Mouse (Mus musculus): Measurements from ENCODE around the gene Jag2. TPM values are rescaled to one million over a fixed set of nuclear protein-coding genes. Genes with fewer than 3 reads are reported as not detected.

Jag2 gene
- total RNA-seq, 4 experiments from 2014 or later = 22.3 to 31.0 (median 26.7) TPM

DNA sequence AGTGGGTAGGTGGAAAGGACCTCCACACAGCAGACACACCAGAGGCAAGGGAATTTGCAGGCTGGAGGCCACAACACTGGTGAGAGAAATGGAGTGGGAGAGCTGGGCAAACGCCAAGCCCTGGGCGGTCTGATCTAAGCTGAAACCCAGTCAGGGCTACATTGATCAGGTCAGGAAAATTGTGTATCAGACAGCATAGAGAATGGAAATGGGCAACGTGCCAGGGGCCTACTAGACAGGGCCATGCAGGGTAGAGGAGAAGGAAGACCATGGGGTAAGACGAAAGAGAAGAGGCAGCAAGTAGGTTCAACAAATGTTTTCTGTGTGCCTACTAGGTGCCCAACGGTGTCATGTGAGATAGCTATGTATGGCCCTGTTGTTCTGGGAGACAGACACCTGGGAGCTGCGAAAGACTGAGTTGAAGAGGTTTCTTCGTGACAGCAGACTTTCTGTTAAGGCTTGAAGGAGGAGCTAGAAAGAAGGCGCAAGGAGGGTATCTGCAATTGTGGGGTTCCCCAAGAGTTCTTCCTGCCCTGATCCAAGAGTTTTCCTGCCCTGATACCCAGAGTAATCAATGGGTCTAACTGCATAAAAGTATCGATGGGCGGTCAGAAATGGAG lies 11.7 kb upstream of the Jag2 start:
- DNase-seq (ENCODE audit: low spot score in 2 of 2) = peak in 1 of 2 experiments; percentile 36

DNA sequence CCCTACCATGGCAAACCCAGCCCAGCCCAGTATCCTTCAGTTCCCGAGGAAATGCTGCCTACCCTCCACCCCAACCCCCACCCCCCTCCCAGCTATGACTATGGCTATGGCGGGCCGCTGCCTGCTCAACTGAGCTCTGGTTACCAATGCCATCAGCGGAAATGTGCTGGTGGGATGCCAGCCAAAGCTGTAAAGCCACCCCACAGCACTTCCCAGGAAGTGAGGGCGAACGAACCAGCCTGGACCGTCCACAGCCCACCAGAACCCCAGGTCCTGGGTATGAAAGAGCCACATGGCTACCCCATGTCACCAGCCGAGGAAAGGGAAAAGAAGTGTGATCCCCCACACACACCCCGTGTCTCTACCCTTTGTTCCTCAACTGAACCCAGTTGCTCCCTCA lies 11.1 kb upstream of the Jag2 start:
- no peak for DNase-seq (ENCODE audit: low spot score in 2 of 2)

DNA sequence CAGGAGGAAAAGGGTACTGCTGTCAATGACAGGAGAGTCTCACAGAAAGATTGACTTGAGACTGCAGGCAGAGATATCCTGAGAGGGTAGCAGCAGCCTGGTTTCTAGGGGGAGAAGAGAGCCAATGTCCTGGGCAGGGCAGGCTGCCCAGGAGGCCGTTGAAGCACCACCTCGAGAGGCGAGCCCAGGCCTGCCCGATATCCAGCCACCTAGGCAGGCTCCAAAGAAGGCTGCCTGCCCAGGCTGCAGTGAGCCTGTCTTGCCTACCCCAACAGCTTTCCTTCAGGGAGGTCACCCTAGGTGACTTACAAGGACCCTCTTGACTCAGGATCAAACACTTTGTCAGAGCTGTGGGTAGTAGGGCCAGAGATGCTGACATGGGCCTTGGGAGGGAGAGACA lies 10.7 kb upstream of the Jag2 start:
- DNase-seq (ENCODE audit: low spot score in 2 of 2) = no peak

DNA sequence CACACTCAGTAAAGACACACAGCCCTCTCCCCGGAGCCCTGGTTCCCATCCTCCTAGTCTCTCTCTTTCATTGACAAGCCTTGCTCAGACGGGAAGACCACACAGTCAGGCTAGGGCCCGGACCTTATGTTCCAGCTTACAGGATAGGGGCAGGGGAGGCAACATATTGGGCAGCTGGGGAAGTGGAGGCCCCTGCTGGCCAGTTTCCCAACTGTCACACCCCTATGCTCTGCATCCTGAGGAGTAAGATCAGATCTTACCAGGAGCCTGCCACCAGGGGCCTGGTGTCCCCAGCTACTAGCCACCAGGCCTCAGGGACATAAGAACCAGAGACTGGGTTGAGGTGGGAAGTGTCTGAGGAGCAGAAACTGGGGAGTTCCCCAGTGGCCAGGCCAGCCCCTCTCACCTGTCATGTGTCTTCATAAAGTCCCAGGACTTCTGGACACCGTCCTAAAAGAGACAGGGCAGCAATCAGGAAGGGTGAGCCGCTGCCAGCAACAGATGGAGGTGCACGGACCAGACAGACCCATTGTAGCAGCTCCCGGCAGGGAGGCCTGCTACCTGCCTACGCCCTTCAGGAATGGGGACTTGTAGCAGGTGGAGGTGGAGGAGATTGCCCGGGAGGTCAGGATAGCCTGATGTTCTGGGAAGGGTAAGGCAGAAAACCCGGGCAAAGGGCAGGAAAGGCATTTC lies 9.4 kb upstream of the Jag2 start:
- DNase-seq (ENCODE audit: low spot score in 2 of 2) = no peak

DNA sequence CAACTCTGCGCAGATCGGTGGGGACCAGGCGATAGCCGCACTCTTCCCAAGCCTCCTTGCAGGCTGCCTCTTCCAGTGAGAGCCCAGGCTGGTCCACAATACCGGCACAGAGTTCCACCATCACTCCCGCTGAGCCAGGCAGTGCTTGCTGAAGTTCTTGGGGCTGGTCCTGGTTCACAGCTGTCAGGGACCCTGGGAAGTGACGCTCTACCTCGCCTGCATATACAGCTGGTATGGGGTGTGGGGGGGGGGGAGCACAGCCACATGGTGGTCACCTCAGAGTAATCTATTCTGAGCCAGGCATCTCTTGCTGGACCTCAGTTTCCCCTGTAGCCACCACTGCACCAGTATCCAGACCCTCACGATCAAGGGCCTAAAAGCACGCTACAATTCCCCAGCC lies 8.8 kb upstream of the Jag2 start:
- DNase-seq (ENCODE audit: low spot score in 2 of 2) = no peak

DNA sequence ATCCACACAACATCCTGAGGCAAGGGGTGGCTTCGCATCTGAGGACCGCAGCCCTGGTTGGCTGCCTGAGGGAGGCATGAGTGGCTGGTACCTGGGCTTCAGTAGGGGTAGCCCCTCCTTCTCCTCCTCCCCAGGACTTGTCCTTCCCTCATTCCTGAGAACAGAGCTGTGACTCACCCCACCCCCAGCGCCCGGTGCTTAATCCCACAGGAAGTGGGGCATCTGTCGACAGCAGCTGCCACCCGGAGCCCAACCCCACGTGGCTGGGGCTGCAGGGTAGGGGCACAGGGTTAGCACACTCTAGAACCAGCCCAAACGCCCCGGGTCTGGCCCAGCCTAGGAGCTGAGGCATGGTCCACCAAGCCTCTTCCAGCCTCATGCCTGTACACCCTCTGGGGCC lies 8.3 kb upstream of the Jag2 start:
- no peak for DNase-seq (ENCODE audit: low spot score in 2 of 2)

DNA sequence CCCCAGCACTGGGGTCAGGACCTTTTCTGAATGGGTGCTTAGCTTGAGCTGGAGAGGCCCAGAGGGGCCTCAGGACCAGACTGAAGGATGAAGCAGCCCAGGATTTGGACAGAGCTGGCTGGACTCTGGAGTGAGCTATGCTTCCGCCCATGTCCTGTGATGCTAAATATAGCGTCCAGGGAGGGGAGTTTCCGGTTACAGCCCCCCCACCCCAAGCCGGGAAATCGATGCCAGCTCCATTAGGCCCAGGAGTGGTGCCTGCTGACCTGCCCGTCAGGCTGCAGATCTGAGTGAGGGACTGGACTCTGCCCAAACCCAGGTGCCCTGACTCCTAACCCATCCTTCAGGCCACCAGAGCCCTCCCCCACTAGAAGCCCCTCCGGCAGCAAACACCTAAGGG lies 3.1 kb upstream of the Jag2 start:
- peak; percentile 50 to 72 for DNase-seq (ENCODE audit: low spot score in 2 of 2)

DNA sequence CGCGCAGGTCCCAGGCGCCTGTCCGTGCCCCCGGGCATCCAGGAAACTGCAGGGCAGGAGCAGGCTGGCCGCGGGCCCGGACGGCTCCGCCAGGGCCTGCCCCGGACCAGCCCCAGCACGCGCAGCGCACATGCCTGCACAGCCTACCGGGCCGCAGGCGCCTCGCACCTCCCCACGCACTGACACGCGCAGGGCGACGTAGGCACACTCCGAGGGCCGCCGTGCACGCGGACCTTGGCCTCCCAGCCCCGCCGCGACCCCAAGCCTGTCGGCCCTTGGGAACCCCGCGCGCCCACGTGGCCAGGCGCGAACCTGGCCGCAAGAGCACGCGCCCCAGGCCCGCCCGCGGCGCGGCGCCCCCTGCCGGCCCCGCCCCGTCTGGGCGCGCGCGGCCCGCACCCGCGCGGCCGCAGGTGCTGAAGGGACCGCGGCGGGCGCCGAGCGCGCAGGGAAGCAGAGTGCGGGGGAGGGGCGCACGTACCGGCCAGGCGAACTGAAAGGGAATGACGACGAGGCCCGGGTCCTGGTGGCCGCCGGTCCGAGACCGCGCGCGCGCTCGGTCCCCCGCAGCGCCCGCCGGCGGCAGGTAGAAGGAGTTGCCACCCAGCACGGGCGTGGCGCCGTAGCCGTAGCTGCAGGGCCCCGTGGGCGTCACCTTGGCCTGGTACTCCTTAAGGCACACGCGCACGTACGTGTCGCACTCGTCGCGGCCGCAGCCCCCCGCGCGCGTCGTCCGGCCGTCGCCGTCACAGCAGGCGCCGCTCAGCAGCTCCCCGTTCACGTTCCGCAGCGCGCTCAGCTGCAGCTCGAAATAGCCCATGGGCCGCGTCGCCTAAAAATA lies 955 bp downstream of the Jag2 start:
- no peak for DNase-seq (ENCODE audit: low spot score in 2 of 2)

DNA sequence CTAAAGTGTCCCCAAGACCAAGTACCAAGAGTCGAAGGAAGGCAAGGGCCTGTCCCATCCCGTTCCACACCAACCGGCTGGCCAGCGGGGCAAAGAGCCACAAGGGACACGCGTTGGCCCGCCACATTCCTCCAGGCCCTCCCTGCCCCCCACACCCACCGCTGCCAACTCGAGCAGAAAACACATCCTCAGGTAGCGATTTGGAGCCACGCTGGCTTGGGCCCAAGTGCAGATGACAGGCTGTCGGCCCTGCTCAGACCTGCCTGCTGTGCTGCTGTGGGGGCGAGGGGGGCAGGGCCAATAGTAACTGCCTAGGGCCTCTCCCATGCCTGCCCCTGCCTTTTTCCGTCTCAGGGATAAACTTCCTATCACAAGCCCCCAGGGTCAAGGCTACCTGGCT lies 2.3 kb downstream of the Jag2 start:
- DNase-seq (ENCODE audit: low spot score in 2 of 2) = no peak

DNA sequence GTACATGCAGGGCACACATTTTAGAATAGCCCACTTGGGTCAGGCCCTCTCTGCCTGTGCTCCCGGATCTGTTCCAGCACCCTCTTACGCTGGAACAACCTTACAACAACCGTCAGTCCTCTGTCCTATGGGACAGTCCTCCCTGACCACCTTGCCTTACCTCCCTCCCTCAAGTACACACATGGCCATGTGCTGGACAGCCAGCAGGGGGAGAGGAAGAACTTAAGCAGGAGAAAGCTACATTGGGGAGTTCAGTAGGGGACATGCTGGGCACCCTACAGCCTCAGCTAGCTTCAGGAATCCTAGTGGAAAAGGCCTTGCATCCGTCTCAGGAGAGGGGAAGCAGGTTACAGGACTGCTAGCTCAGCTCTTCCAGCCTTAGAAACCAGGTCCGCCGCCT lies 3.6 kb downstream of the Jag2 start:
- no peak for DNase-seq (ENCODE audit: low spot score in 2 of 2)

DNA sequence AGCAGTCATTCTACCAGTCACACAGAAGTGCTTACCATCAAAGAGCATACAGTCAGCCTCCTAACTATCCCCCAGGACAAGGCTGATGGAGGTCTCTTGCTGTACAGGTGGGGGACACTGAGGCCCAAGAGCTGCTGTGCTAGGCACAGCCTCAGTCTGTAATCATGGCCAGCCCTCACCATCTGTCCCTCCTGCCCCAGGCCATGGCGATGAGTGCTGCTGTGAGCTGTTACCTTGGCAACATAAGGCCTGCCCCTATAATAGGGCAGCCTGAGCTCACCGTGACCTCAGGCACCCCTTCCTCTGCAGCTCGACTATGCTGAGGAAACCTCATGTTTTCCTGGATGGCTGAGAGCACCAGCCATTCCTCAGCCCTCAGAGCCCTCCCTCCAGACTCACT lies 7.0 kb downstream of the Jag2 start:
- DNase-seq (ENCODE audit: low spot score in 2 of 2) = no peak

DNA sequence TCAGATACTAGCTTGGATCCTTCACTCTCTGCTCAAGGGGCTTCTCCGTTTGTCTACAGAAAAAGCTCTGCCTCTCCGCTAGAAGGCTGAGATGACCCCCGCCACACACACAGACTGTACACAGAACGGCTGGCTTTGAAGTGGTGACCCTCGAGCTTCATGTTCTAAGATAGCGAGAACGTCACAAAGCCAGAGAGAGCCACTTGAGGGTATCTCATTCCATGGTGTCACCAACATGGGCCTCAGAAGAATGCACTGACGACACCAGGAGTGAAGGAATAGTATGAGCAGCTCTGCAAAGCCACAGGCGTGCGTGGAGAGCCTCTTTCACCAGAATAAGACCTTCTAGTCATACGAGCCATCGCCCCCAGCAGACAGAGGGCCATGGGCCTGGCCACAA lies 8.1 kb downstream of the Jag2 start:
- DNase-seq (ENCODE audit: low spot score in 2 of 2) = no peak

DNA sequence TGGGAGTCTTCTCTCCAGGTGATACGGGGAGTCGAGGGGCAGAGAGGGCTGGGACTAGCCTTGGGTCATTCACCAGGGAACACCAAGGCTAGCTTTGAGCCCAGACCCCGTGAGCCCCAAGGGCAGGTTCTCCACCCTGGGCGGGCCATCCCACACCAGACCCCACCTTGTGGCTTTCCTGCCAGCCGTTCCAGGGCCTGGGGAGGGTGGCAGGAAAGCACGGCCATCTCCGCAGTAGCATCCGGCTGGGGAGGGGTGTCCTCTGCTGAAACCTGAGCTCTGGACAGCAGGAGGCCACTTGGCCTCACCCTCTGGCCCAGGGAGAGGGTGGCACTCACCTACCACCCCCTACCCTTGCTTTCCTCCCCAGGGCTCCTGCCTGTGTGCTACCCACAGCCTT lies 11.7 kb downstream of the Jag2 start:
- no peak for DNase-seq (ENCODE audit: low spot score in 2 of 2)

DNA sequence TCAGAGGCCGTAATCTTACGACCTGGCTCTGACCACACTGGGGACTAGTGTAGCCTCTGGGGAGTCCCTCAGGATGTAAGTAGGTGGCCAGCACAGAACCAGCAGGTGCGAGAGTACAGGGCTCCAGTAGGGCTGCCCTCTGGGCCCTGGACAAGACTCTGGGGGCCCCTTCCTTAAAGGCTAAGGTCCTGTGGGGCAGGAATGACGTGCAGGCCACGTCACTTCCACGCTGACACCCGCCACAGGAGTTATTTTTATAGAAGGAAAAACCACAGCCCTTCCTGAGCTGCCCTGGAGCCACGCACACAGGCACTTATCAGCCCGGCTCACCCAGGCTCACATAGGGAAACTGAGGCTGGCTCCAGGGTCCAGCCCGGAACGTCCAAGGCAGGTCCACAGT lies 12.1 kb downstream of the Jag2 start:
- no peak for DNase-seq (ENCODE audit: low spot score in 2 of 2)

DNA sequence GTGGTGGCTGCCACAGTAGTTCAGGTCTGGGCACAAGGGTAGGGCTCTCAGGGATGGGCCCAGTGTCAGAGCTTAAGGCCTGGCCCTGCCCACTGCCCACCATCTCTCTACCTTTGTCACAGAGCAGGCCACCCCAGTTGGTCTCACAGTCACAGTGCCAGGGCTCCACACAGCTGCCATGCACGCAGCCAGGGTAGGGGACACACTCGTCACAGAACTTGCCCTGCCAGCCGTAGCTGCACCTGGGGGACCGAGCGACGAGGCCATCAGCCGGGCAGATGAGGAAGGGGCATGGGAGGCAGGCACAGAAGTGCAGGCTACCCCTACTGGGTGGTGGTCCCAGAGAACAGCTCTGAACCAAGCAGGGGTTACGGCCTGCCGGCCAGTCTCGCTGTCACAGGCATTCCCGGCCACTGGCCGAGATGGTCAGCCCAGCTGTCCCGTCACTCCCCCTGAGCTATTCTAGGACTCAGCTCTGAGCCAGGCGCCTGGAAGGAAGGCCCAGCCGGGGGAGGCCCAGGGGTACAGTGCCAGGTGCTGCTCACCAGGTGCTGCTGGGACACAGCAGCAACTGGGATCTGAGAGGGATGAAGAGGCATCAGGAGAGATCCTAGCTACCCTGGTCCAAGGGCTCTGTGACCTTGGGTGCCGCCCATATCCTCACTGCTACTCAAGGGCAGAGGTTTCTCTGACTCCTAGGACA lies 12.7 kb downstream of the Jag2 start:
- DNase-seq (ENCODE audit: low spot score in 2 of 2) = peak; percentile 73 to 85

DNA sequence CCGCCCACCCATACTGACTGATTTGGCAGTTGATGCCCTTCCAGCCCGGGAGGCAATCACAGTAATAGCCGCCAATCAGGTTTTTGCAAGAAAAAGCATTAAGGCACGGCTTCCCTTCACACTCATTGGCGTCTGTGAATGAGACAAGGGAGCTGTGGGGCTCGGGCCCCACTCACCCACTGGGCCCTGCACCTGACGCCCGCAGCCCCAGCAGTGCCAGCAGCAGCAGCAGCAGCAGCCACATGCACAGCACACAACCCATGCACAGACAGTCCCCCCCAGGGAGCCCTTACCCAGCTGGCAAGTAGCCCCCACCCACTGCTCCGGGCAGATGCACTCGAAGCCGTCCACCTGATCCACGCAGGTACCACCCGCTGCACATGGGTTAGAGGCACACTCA lies 14.0 kb downstream of the Jag2 start:
- DNase-seq (ENCODE audit: low spot score in 2 of 2) = no peak

DNA sequence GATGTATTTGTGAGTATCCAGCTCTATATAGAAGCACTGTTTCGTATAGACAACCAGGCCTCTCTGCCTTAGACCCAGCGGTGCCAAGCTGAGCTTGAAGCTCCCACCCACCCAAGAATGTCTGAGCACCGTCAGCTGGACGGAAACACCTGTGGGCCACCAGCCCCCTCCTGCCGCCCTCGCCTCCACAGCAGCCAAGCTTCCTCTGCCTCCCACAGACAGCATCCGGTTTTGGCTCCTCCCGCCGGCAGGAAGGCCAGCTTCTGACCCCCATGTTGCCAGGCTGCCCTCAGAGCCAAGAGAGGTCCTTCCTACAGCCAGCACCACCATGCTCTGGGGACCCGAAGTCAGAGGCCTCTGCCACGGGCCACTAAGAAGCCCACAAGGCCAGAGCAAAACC lies 15.0 kb downstream of the Jag2 start:
- no peak for DNase-seq (ENCODE audit: low spot score in 2 of 2)

DNA sequence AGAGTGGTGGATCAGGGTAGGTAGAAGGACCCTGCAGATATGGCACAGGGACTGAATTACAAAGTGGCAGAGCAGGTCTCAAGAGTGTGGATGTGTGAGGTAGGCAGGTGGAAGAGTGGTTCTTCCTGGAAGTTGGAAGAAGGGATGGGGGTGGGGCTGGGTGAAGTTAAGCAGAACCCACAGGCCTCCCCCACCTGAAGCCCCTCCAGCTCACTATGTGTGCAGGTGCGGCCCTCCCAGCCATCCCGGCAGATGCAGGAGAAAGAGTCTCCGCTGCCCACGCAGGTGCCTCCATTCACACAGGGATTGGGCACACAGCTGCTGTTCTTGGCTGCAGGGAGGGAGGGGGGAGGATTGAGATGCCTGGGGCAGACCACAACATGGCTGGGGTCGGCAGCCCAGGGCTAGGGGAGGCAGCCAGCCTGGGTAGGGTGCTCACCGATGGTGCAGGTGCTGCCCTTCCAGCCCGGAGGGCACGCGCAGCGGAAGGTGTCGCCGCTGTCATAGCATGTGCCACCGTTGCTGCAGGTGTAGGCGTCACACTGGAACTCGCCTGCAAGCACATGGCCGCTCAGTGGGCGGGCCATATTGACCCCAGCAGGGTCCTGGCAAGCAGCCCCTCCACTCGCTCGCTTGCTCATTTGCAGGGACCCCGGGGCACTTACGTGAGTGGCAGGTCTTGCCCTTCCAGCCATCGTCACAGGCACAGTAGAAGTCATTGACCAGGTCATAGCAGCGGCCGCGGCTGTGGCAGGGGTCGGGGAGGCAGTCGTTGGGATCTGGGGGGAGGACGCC lies 16.4 kb downstream of the Jag2 start:
- no peak for DNase-seq (ENCODE audit: low spot score in 2 of 2)

DNA sequence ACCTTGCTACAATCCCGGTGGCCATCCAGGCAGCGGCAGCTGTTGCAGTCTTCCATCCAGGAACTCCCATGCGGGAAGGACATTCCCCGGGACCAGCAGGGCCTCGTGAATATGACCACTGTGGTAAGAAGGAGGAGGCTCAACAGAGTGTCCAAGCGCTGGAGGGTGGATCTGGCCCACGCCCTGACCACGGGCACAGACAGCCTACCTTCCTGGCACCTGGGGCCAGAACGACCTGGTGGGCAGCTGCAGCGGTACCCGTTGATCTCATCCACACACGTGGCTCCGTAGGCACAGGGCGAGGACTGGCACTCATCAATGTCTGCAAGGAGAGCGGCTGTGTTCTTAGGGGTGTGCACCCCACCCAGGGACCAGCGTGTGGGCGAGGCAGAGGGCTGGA lies 17.9 kb downstream of the Jag2 start:
- no peak for DNase-seq (ENCODE audit: low spot score in 2 of 2)

DNA sequence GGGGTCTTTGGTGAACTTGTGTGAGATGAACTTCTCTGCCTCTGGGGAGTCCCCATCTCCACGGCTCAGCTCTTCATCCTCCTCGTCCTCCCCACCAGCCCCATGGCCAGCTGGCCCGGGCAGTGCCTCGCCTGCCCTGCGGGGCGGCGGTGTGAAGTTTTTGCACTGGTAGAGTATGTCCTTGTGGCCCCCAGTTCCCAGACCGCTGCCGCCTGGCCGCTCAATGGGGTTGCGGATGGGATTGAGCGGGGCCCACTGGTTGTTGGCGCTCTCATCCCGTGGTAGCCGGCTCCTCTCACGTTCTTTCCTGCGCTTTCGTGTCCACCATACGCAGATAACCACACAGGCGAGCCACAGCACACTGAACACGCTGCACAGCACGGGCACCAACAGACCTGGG lies 20.6 kb downstream of the Jag2 start:
- DNase-seq (ENCODE audit: low spot score in 2 of 2) = no peak

DNA sequence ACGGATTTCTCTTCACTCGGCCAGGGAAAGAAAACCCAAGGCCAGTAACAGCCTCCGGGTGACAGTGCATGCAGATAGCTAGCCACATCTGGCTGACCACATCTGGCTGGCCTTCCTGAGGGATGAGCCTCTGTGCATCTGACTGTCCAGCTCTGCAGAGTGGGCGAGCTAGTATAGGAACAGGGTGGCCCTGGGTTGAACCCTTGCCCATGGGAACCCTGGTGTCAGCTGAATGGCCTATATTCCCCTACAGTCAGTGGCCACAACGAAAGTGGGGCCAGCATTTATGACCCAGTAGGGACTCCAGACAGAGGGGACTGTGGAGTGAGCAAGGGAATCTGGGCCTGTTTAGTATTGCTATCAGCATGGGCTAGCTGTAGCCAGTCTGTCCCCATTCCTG lies 24.6 kb downstream of the Jag2 start:
- no peak for DNase-seq (ENCODE audit: low spot score in 2 of 2)
